Mouse (Mus musculus) stomach, embryonic 15.5 days (tissue): ENCODE results near the gene Ubxn1. TPM values are rescaled to one million over a fixed set of nuclear protein-coding genes. Genes with fewer than 3 reads are reported as not detected.
A peak's percentile ranks its signal among the peaks of the same experiment; 100 is the strongest.
"Not testable (repeated sequence)": the region's sequence is repeated elsewhere in the genome, so short reads cannot be mapped to it uniquely, and the experiment has no call there.

Source experiments
- ATAC-seq: fragments of 200-750 bp; cut with Nextera tagmentation; 2 replicates; pipeline ENCODE4 v1.8.0; 2017; ENCODE audit warnings: low read depth, moderate number of reproducible peaks, moderate TSS enrichment; ENCODE audit not compliant: insufficient read depth, low FRiP score
- H3K27ac ChIP-seq: fragments of 300-500 bp; sonication (generic); 2 replicates; pipeline ENCODE4 v1.5.1; 2015; ENCODE audit warnings: mild to moderate bottlenecking, inconsistent platforms
- H3K27me3 ChIP-seq: fragments of 300-500 bp; sonication (generic); replicated peaks from 2 replicates; pipeline ENCODE4 v1.6.1; 2015; ENCODE audit warnings: inconsistent platforms
- H3K36me3 ChIP-seq: fragments of 300-500 bp; sonication (generic); 2 replicates; pipeline ENCODE4 v1.6.1; 2015; ENCODE audit warnings: inconsistent platforms
- H3K4me1 ChIP-seq: fragments of 300-500 bp; sonication (generic); 2 replicates; pipeline ENCODE4 v1.6.1; 2015; ENCODE audit warnings: inconsistent platforms
- H3K4me2 ChIP-seq: fragments of 300-500 bp; sonication (generic); 2 replicates; pipeline ENCODE4 v1.6.1; 2015; ENCODE audit warnings: mild to moderate bottlenecking, inconsistent platforms
- H3K4me3 ChIP-seq: fragments of 300-500 bp; sonication (generic); replicated peaks from 2 replicates; pipeline ENCODE4 v1.5.1; 2015; ENCODE audit warnings: inconsistent platforms
- H3K9ac ChIP-seq: fragments of 300-500 bp; sonication (generic); 2 replicates; pipeline ENCODE4 v1.6.1; 2015; ENCODE audit warnings: inconsistent platforms
- H3K9me3 ChIP-seq: fragments of 300-500 bp; sonication (generic); 2 replicates; pipeline ENCODE4 v1.6.1; 2016; ENCODE audit warnings: inconsistent platforms
- WGBS: fragments of 180-500 bp; shearing (Covaris S2); methylation state at CpG from one replicate; pipeline ENCODE4 v1.1.7; 2015; 5-methylcytosine and 5-hydroxymethylcytosine counted together
- polyA plus RNA-seq: library from polyadenylated mRNA; unstranded; fragments of >200 nt; fragmentation: Nextera tagmentation; extraction: Ambion mirVana; gene quantifications from 2 replicates; pipeline ENCODE4 v1.2.1, GENCODE M21; 2015

Gene Ubxn1
- polyA plus RNA-seq, 1 experiment from 2014 or later = 160 TPM

- H3K27ac ChIP-seq = peak within 1 kb of the TSS; percentile 85
- no peaks in the 10 kb centered on the region for H3K27me3 ChIP-seq
- peak; percentile 95 for ATAC-seq
Measured at GRCm38 (mm10) chr19:8888511-8889385, 17.5 kb downstream of the Ubxn1 start, which contains the start of the genes 1810009A15Rik and Gm49416. Gene 1810009A15Rik, plus strand, starts transcription at chr19:8888853. Gene Gm49416, plus strand, starts transcription at chr19:8888926.

GRCm38 (mm10) chr19:8892829-8893766 lies 21.8 kb downstream of the Ubxn1 start, which contains the start of gene Ints5:
Gene Ints5, plus strand, starts transcription at chr19:8893005.
- Histone ChIP-seq H3K9me3 (no peaks in the 10 kb centered on the region), H3K4me2 (peak within 1 kb of the TSS; percentile 65), H3K4me1 (peaks cover 30% of the 10 kb centered on the region), H3K27ac (peak within 1 kb of the TSS; percentile 86), H3K36me3 (peaks cover 16% of the 10 kb centered on the region), H3K27me3 (no peaks in the 10 kb centered on the region), H3K9ac (peak within 1 kb of the TSS; percentile 95), H3K4me3 (peak within 1 kb of the TSS; percentile 90)
- ATAC-seq = peak; percentile 54
- WGBS = 2% methylated on average over 54 of the region's 54 CpGs

More at GRCm38 (mm10) chr19:8888511-8889385, 17.5 kb downstream of the Ubxn1 start, which contains the start of the genes 1810009A15Rik and Gm49416:
- Histone ChIP-seq H3K4me3 (peak within 1 kb of the TSS; percentile 59), H3K9me3 (no peaks in the 10 kb centered on the region), H3K4me2 (peak within 1 kb of the TSS; percentile 57), H3K9ac (peak within 1 kb of the TSS; percentile 55; the same call in 1 of the 2 replicates), H3K36me3 (0 out of 2 replicates have a peak, but pooled peaks cover 4% of the 10 kb centered on the region), H3K4me1 (peaks cover 9% of the 10 kb centered on the region)
- under 1% methylated on average over 58 of the region's 58 CpGs for WGBS

- peaks cover 33% of the 10 kb centered on the region for H3K4me1 ChIP-seq
- H3K27me3 ChIP-seq = no peaks in the 10 kb centered on the region
- no peak overlapping the region for H3K9ac ChIP-seq
- no peak for ATAC-seq
- peaks cover 15% of the 10 kb centered on the region for H3K36me3 ChIP-seq
- no peak overlapping the region for H3K27ac ChIP-seq
- no peak overlapping the region for H3K4me2 ChIP-seq
- 89% methylated on average over 9 of the region's 9 CpGs for WGBS
- no peaks in the 10 kb centered on the region for H3K9me3 ChIP-seq
- H3K4me3 ChIP-seq = no peak overlapping the region
Measured at GRCm38 (mm10) chr19:8895397-8895960, 24.2 kb downstream of the Ubxn1 start.

GRCm38 (mm10) chr19:8896231-8896630 lies 24.9 kb downstream of the Ubxn1 start:
- not testable (repeated sequence) for H3K4me2 ChIP-seq, ATAC-seq, H3K4me3 ChIP-seq, H3K9ac ChIP-seq, H3K27me3 ChIP-seq, H3K27ac ChIP-seq, H3K9me3 ChIP-seq
- WGBS = 83% methylated on average over 5 of the region's 5 CpGs
- peaks cover 33% of the 10 kb centered on the region for H3K4me1 ChIP-seq
- peaks cover 13% of the 10 kb centered on the region for H3K36me3 ChIP-seq

GRCm38 (mm10) chr19:8897211-8897864 lies 26.0 kb downstream of the Ubxn1 start:
- not testable (repeated sequence) for H3K9me3 ChIP-seq, H3K27me3 ChIP-seq
- Histone ChIP-seq H3K4me3 (peak overlapping the region; percentile 66), H3K9ac (peak overlapping the region; percentile 55), H3K4me2 (peak overlapping the region; percentile 60), H3K27ac (peak overlapping the region; percentile 91), H3K36me3 (peaks cover 17% of the 10 kb centered on the region), H3K4me1 (peaks cover 33% of the 10 kb centered on the region)
- peak; percentile 28 for ATAC-seq
- 22% methylated on average over 21 of the region's 21 CpGs for WGBS

- H3K9ac ChIP-seq = peak within 1 kb of the TSS; percentile 84
- peaks cover 21% of the 10 kb centered on the region for H3K36me3 ChIP-seq
- under 1% methylated on average over 53 of the region's 53 CpGs for WGBS
- no peaks in the 10 kb centered on the region for H3K27me3 ChIP-seq
- peaks cover 33% of the 10 kb centered on the region for H3K4me1 ChIP-seq
- H3K9me3 ChIP-seq = no peaks in the 10 kb centered on the region
- H3K27ac ChIP-seq = peak within 1 kb of the TSS; percentile 92
- peak; percentile 99 for ATAC-seq
- peak within 1 kb of the TSS; percentile 69 for H3K4me2 ChIP-seq
- peak within 1 kb of the TSS; percentile 66 for H3K4me3 ChIP-seq
Measured at GRCm38 (mm10) chr19:8897865-8898495, 26.7 kb downstream of the Ubxn1 start, which contains the start of gene Ganab. Gene Ganab, plus strand, starts transcription at chr19:8898071.

- H3K4me3 ChIP-seq = peak overlapping the region; percentile 66
- no peak for ATAC-seq
- 3% methylated on average over 13 of the region's 13 CpGs for WGBS
- H3K27me3 ChIP-seq = no peaks in the 10 kb centered on the region
- H3K9ac ChIP-seq = peak overlapping the region; percentile 84
- H3K9me3 ChIP-seq = no peaks in the 10 kb centered on the region
- peak overlapping the region; percentile 92 for H3K27ac ChIP-seq
- peaks cover 32% of the 10 kb centered on the region for H3K4me1 ChIP-seq
- peak overlapping the region; percentile 69 for H3K4me2 ChIP-seq
- peaks cover 25% of the 10 kb centered on the region for H3K36me3 ChIP-seq
Measured at GRCm38 (mm10) chr19:8898576-8898975, 27.3 kb downstream of the Ubxn1 start.

GRCm38 (mm10) chr19:8899079-8899478 lies 27.8 kb downstream of the Ubxn1 start:
- peak overlapping the region; percentile 66 for H3K4me3 ChIP-seq
- H3K9ac ChIP-seq = peak overlapping the region; percentile 35
- H3K27ac ChIP-seq = no peak overlapping the region
- no peaks in the 10 kb centered on the region for H3K9me3 ChIP-seq
- ATAC-seq = no peak
- peak overlapping the region; percentile 69 for H3K4me2 ChIP-seq
- H3K27me3 ChIP-seq = no peaks in the 10 kb centered on the region
- WGBS = 26% methylated on average over 3 of the region's 3 CpGs
- H3K4me1 ChIP-seq = peaks cover 27% of the 10 kb centered on the region
- H3K36me3 ChIP-seq = peaks cover 29% of the 10 kb centered on the region

GRCm38 (mm10) chr19:8903412-8903811 lies 32.1 kb downstream of the Ubxn1 start:
- H3K9me3 ChIP-seq = no peaks in the 10 kb centered on the region
- no peak overlapping the region for H3K27ac ChIP-seq
- H3K36me3 ChIP-seq = peaks cover 45% of the 10 kb centered on the region
- H3K4me1 ChIP-seq = peaks cover 8% of the 10 kb centered on the region
- no peaks in the 10 kb centered on the region for H3K27me3 ChIP-seq
- WGBS = 92% methylated on average over 5 of the region's 5 CpGs
- H3K9ac ChIP-seq = no peak overlapping the region
- no peak for ATAC-seq
- no peak overlapping the region for H3K4me2 ChIP-seq
- no peak overlapping the region for H3K4me3 ChIP-seq

GRCm38 (mm10) chr19:8908531-8908930 lies 37.2 kb downstream of the Ubxn1 start:
- 85% methylated on average over 6 of the region's 6 CpGs for WGBS
- no peak for ATAC-seq
- no peak overlapping the region for H3K27ac ChIP-seq

More at GRCm38 (mm10) chr19:8908531-8908930, 37.2 kb downstream of the Ubxn1 start:
- peaks cover 78% of the 10 kb centered on the region for H3K36me3 ChIP-seq
- no peaks in the 10 kb centered on the region for H3K9me3 ChIP-seq
- no peak overlapping the region for H3K4me2 ChIP-seq
- H3K4me1 ChIP-seq = no peaks in the 10 kb centered on the region
- no peak overlapping the region for H3K9ac ChIP-seq
- no peaks in the 10 kb centered on the region for H3K27me3 ChIP-seq
- H3K4me3 ChIP-seq = no peak overlapping the region
